Mouse (Mus musculus): ENCODE results near the gene Tra2b.
"Not testable (repeated sequence)": the region's sequence is repeated elsewhere in the genome, so short reads cannot be mapped to it uniquely, and the experiment has no call there.

Gene Tra2b

GRCm38 (mm10) chr16:22242239-22242866, 23.5 kb downstream of the Tra2b start:
- no peak for DNase-seq (ENCODE audit: low read depth, low spot score)

DNA sequence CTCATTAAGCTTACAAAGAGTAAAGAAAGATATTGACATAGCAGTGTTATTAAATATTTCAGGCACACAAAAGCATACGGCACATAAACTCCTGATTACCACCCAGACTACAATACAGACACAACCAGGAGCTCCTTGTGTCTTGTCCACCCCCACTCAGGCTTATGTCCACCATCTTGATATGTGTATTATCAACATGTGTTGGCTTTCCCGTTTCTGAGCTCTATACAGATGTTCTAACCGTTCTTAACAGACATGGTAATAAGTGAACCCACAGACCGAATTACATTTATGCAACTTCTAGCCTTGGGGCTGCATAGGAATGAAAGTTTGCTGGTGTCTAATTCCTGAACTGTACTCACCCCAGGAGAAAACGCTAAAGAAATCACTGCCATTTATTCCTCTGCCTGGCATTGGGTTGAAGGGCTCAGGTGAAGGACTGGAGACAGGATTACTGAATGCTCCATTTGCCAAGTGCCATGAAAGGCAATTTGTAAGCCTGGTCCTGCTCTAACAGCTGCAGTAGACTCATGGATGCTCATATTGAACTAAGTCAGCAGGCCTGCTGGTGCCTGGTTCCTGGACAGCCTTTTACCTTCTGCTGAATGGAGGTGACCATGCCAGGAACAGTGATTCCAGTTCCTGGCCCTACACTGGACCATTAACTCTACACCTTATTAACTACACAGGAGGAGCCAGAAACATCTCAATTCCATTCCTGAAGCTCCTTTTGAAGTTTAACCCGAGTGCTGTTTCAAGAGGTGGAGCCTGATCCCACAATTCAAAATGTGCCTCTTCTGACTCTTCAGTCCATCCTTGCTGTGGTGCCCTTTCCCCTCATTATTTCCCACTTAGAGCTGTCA, 24.2 kb downstream of the Tra2b start:
- no peak for DNase-seq (ENCODE audit: low read depth, low spot score)

- DNase-seq (ENCODE audit: low read depth, low spot score): no peak
Measured at GRCm38 (mm10) chr16:22240856-22241255, 24.9 kb downstream of the Tra2b start.

DNA sequence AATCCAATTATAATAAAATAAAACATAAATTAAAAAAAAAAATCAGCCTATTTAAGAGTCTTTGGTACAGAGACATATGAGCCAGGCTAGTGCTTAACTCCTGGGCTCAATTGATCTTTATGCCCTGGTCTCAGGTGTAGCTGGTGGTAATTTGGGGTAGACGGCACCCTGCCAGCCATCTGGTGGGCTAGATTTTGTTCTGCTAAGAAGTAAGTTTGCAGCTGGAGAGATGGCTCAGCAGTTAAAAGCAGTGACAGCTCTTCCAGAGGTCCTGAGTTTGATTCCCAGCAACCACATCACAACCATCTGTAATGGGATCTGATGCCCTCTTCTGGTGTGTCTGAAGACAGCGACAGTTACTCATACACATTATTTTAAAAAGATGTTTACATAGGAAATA, 25.8 kb downstream of the Tra2b start:
- no peak for DNase-seq (ENCODE audit: low read depth, low spot score)

DNA sequence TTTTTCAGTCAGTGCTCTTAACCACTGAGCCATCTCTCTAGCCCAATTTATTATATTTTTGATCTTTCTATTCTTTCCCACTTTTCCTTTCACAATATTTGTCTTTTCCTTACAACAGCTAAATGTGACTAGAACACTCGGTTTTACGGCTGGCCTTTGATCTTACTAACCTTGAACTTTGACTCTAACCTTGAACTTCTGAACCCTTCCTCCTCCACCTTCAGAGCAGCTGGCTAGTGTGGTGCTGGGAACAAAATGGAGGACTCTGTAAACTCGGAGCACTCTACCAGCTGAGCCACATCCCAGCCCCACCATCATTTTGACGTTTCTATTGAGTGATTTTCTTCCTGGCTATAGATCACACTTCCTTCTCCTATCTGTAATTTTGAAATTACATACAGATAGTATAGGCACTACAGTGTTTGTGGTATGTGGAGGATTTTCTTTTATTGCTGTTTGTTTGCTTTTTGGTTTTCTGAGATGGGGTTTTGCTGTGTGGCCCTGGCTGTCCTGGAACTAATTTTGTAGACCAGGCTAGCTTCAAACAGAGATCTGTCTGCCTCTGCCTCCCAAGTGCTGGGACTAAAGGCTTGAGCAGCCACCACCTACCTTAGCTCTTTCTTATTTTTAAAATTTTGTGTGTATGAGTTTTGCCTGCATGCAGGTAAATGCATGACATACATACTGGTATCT, 26.7 kb downstream of the Tra2b start:
- no peak for DNase-seq (ENCODE audit: low read depth, low spot score)

DNA sequence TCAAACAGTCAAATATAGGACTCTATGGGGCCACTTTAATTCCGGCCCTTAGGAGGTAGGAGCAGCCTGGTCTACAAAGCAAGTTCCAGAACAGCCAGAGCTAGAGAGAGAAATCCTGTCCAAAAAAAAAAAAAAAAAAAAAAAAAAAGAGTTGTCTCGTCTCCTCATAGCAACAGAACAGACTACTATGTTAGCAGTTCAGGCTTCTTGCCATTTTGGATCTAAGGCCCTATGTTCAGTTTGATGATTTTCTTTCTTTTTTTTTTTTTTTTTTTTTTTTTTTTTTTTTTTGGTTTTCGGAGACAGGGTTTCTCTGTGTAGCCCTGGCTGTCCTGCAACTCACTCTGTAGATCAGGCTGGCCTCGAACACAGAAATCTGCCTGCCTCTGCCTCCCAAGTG, 27.4 kb downstream of the Tra2b start:
- not testable (repeated sequence) for DNase-seq (ENCODE audit: low read depth, low spot score)

DNA sequence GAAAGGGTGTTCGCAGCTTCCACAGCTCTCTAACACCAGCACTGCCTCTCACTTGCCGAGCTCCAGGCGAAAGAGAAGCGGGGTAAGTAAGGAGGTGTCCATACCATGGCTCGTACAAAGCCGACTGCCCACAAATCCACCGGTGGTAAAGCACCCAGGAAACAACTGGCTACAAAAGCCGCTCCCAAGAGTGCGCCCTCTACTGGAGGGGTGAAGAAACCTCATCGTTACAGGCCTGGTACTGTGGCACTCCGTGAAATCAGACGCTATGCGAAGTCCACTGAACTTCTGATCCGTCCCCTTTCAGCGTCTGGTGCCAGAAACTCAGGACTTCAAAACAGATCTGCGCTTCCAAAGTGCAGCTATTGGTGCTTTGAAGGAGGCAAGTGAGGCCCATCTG, 29.0 kb downstream of the Tra2b start:
- no peak for DNase-seq (ENCODE audit: low read depth, low spot score)

- no peak for DNase-seq (ENCODE audit: low read depth, low spot score)
Measured at GRCm38 (mm10) chr16:22234535-22234934, 31.3 kb downstream of the Tra2b start.

GRCm38 (mm10) chr16:22230276-22230675, 35.5 kb downstream of the Tra2b start:
- DNase-seq (ENCODE audit: low read depth, low spot score): not testable (repeated sequence)

GRCm38 (mm10) chr16:22203501-22203900, 62.3 kb downstream of the Tra2b start:
- DNase-seq (ENCODE audit: low read depth, low spot score): no peak

DNA sequence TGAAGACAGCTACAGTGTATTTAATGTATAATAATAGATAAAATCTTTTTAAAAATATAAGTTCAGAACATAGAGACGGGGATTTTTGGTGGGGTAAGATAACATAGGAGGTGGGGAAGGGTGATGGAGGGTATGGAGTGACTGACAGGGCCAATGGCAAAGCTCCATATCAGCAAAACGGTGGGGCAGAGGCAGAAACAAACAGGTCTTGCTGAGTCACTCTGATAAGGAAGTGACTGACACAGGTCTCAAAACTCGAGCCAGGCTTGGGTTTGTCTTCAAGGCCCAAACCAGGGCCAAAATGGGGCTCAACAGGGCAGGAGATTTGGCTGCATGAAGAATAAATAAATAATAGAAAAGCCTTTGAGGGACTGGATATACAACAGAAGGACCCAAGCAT, 63.9 kb downstream of the Tra2b start:
- no peak for DNase-seq (ENCODE audit: low read depth, low spot score)

DNA sequence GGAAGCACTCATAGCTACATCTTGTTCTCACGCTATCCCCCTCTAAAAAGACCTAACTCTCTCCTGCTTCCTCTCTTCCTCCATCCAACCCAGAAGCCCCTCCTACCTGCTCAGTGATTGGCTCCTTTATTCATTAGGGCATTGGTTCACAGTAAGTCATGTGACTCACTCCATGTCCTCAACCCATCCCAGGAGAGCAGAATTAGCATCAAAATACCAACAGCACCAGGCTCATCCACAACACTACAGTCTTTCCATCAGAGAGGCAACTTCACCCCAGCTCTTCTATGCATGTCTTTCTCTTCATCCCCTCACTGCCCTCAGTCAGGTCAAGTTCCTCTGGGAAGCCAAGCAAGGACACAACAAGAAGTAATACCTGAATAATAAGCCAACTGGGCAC, 65.3 kb downstream of the Tra2b start:
- no peak for DNase-seq (ENCODE audit: low read depth, low spot score)
